Mouse (Mus musculus) ovary, postnatal 14 days (tissue): Measurements from ENCODE around the gene Mipep.

Source experiments
- DNase-seq: peaks from one replicate; pipeline ENCODE4 v3.0.0; 2022; ENCODE audit warnings: low spot score

Mipep gene

DNA sequence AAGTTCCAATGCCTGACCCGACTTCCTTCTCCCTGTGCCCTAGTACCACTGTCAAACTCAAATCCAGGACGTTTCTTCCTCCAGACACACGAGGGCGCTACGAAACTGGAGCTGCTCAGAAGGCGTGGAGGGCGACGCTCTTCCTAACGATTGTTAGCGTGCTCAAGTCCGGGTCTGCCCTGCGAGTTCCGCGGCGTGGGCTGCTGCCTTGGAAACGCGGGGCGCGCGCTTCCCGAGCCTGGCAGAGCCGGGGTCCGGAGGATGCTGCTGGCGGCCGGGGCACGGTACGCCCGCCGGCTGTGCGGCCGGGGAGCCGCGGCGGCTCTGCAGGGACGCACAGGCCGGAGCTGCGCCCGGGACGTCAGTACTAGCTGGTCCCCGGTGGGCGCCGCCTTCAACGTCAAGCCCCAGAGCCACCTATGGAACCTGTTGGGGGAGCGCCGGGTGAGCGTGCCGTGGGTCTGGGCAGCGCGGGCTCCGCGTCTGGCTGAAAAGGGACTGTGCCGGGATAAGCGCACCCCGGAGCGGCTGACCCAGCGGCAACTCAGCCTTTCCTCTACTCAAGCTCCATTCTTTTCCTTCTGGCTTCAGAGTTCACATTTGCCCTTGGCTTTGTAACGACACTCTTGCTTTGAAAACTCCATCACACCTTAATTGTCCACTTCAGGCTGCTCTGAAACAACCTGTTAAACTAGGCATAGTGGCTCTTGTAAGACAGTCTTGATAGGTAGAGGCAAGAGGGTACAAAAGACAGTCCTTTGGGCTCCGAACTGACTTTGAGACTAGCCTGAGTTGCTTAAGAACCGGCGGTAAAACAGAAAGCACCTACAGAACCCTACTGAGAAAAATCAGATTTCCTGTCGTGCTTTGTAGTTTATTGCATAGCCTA is at the start of gene Mipep:
TSS of gene Mipep (plus strand) at position 147 of the 889 bp plus-strand sequence.
- DNase-seq = peak; percentile 81

DNA sequence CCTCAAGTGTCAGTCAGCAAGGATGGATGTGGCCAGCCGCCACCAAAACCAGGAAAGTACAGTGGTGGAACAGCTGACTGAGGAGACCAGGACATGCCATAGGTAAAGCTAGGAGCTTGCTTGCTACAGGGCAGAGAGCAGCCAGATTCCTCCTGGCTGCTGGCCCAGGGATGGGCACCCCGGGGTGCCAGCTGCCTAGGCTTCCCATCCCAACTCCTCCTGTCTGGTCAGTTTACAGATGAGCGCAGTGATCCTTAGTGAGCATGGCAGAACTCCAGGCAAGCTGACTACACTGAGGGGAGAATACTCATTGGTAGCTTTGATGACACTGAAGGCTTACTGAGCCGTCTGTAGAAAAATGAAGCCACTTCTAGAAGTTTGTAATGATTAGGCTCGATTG is 49.2 kb upstream of the Mipep start:
- DNase-seq = no peak

DNA sequence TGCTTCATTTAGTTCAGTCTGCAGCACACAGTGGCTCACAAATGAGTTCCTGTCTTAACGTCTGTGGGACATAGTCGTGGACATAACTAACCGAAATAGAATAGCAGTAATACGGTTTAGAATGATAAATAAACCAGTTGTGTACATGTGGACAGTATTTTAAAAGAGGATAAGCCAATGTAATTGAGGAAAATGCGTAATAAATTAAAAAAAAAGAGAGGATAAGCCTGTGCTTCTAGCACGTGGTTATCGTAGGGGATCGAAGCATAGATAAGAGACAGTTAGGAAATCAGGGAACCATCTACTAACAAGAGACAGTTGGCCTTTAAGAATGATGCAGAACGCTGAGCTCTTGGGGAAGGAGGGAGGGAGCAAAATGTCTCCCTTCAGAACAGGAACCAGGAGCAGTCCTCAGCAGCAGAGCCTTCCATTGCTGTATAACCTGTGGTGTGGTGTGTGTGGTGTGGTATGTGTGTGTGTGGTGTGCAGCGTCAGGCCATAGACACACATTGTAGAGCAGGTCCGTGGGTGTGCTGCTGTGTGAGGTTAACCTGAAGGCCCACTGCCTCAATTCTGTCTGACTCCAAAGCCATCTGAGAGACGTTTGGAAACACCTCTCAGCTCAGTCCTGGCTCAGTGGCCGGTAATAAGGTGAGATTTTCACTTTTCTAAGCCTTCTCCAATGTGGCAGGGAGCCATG is 48.4 kb upstream of the Mipep start:
- DNase-seq = no peak

DNA sequence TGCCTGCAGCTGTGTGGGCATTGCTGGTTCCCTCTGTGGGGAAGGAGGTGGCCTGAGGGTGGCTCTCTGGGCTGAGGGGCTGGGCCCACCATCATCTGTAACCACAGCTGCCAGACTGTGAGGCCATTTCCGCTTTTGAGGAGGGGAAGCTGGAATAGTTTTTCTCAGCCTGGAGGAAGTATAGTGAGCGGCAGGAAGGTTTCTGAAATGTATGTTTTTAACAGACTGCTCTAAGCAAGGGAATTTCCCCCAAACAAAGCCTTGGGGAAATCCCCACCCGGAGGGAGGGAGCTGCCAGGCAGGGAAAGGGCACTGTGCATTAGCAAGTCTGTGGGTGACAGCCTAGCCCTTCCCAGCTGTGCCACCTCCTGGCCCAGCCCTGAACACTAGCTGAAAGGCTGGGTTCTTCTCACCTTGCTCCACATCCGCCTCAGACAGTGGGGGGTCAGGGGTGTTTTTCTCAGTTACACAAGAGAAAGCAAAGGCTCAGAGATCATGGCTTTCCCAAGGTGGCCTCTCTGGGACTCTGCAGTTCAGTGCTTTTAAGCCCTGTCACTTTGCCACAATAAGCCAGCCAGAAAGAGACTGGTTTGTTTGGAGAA is 47.7 kb upstream of the Mipep start:
- no peak for DNase-seq

DNA sequence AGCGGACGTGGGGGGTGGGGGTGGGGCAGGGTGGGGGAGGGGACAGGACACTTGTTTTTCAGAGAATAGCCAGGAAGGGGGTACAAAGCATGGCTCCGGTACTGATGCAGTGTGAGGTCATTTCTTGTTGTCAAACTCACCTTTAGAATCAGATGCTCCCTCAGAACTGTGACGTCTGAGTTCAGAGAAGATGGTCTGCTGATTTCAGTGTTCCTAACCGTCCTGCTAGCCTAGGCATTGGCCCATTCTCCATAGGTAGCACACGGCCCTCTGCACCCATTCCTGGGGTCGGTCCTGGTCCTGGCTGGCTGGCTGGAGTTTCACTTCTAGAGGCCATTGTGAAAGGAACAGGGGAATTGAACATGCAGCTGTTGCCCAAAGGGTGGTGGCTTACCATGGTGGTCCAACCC is 47.2 kb upstream of the Mipep start:
- no peak for DNase-seq

DNA sequence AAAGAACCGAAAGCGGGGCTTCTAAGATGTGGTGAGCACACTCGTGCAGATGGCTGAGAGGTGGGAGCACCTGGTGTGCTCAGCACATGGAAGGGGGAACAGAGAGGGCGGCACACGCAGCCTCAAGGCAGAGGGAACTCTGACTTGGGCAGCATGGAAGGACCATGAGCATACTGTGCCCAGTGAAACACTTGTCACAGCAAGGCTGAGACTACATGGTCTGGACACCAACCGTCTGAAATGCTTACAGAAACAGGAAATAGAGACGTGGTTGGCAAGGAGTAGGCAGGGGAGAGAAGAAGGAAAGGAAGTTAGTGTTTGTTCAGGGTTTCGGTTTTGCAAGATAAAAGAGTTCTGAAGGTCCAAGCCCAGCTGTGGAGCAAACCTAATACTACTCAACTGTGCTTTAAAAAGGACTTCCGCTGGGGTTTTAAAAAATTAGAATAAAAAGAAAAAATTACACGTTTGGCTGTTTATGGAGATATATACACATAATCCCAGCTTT is 45.9 kb upstream of the Mipep start:
- DNase-seq = no peak

DNA sequence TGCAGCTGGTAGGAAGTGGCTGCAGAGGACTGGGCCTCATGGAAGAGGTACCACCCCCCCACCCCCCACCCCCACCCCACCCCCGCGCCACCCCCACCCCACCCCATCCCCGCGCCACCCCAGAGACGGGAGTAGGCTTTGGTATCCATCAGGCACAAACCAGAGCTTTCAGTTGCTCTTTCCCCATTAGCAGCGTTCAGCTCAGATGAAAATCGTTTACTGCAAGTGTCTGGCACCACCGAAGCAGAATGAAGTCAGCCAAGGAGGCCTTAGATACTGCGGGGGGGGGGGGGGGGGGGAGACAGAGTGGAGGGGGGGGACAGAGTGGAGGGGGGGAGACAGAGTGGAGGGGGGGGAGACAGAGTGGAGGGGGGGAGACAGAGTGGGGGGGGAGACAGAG is 45.2 kb upstream of the Mipep start:
- DNase-seq = no peak

DNA sequence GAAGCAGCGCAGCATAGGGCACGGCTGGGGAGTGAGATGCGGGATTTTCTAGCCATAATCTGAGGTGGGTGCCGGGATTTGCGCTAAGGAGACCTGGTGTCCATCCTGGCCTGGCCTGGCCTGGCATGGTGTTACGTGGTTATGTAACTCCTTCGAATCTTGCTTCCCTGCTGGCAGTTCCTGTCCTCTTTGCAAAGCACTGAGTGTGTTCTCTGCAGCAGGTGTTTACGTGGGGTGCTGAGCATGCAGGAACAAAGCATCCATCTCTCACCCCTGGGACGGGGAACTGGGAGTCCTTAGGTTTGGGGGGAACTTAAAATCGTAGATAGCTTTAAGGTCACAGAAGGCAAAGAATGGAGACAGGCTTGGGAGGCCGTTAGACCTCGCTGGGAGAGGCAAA is 44.8 kb upstream of the Mipep start:
- no peak for DNase-seq

DNA sequence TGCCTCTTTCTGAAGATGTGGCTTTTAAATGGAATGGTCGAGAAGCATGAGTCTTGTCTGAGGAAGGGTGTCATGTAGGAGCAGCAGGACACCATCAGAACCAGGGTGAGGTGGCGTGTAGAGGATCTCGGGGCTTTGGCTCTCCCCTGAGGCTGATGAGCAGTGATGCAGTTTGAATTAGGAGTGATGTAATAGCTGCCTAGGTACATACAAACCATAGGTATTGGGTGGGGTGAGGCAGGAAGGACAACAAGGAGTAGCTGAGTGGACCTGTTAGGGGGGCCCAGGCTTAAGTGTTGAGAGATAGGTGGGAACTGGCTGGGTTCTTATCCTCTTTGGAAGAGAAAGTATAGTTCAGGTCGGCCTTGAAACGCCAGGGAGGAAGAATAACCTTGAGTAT is 43.9 kb upstream of the Mipep start:
- DNase-seq = no peak

DNA sequence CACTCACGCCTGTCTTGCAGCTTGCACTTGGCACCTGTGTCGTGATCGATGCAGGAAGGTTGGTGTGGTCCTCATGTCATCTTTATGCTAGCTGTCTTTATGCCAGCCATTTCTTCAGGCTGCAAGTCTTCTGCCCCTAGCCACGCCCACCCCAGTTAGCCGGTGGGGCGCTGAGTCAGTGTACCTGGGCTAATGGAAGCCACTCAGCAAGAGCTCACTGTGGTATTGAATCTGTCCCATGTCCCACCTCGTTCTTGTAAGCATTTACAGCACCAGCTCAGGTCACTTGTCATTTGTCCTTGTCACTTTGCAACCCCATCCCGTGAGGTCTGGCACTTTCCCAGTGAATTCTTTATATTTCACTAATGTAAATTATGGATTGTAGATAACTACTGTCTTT is 43.3 kb upstream of the Mipep start:
- DNase-seq = no peak

DNA sequence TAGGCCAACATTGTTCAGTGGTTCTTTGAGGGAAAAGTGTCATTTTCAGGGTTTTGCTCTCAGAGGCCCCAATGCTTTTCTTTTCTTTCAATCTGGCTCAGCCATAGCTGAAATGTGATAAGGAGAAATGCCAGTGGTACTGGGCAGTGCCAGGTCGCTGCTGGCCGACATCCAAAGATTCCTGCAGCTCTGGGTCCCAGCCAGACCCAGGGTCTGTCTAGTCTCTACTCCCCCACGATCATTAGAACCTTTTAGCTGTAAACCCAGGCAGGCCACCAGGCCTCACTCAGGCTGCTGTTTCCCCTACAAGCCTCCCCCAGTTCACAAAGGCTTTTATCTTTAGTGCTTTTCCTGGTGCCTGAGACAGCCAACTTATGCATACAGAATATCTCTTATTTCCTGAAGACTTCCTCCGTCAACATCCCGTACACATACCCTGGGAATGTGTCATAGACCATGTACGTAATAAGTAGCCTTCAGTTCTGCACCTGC is 42.8 kb upstream of the Mipep start:
- DNase-seq = peak; percentile 58

DNA sequence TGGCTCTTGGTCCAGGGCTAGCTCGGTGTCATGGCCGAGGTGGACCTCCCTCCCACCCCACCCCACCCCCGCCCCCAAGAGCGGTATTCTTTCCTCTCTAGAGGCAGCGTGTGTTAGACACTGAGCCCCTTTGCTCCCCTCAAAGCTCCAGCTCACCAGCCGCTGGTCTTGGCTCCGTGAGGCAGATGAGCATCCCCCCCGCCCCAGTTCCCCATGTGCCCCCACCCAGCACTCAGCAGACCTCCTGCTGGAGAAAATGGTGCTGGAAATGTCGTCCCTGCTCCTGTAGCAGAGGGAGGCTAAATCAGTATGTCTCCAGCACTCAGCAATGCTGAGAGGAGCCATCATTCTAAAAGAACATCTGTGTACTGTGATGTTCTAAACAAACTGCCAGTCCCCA is 40.7 kb upstream of the Mipep start:
- no peak for DNase-seq

DNA sequence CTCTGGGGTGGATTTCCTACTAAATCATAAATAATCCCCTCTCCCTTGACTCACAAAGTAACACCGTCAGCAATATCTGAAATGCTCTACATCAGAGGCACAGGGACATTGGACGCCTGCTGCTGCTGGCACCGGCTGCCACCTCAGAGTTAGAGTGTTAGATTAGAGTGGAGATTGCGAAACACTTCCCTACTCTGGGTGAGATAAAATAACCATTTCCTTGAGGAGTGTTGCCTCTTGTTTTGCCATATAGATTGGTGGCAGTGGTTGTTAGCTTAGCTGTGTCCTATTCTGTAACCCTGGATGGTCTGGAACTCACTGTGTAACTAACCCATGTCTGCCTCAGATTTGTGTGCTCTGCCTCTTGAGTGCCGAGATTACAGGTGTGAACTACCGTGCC is 39.2 kb upstream of the Mipep start:
- DNase-seq = no peak

DNA sequence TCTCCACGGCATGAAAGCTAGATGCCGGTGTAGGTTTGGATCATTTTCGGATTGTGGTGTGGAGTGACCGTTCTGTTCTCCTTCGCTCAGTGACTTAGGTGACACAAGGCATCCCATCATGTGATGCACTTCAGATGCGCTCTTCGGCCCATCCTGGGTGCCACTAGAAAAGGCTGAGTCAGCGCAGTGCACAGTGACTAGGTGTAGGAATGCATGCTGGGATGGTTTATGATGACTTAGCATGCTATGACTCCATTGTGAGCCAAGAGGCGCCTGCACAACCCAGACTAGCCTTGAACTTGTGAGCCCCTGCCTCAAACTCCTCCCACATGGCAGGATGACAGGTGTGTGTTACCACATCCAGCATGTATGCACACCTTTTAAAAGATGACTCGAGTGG is 38.2 kb upstream of the Mipep start:
- no peak for DNase-seq

DNA sequence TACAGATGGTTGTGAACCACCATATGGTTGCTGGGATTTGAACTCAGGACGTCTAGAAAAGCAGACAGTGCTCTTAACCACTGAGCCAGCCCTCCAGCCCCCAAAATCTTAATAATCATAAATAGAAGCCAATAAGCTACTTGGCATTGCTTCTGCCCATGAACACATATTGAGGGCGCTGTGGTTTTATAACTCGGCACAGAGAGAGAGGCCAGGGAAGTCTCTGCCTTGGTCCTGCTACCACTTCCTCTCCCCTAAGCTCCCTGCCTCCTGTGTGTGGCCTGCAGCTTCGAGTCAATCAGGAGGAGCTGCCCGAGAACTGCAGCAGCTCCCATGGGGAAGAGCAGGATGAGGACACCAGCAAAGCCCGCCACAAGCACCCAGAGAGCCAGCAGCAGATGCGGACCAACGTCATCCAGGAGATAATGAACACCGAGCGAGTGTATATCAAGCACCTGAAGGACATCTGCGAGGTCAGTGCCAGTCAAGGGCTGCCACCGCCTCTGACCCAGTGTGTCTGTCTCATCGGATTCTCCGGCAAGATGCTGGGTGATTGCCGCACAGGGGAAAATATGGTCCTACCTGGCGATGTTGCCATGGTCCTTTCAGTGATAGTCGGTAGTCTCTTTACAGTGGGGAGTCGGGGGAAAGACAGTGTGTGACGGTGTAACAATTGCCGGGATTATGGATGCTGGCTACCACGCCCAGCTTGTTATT is 37.1 kb upstream of the Mipep start:
- DNase-seq = no peak

DNA sequence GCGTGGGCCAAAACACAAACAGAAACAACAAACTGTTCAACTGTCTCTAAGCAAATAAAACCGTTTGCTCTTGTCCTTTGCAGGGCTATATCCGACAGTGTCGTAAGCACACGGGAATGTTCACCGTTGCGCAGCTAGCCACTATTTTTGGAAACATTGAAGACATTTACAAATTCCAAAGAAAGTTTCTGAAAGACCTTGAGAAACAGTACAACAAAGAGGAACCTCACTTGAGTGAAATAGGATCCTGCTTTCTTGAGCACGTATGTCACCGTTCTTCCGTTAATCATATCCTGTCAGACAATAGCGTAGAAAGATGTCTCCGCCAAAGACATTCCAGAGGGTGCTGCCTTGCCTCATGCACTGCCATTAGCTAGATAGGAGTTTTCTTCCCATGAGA is 34.5 kb upstream of the Mipep start:
- no peak for DNase-seq

DNA sequence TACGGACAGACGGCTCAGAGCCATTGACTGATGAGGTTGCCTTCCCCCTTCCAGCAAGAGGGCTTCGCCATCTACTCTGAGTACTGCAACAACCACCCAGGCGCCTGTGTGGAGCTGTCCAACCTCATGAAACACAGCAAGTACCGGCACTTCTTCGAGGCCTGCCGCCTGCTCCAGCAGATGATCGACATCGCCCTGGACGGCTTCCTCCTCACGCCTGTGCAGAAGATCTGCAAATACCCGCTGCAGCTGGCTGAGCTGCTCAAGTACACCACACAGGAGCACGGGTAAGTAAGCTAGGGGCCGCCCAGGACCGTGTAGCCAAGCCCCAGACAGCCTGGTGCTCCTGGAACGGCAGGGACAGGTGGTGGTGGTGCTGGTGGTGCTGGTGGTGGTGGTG is 32.8 kb upstream of the Mipep start:
- no peak for DNase-seq

DNA sequence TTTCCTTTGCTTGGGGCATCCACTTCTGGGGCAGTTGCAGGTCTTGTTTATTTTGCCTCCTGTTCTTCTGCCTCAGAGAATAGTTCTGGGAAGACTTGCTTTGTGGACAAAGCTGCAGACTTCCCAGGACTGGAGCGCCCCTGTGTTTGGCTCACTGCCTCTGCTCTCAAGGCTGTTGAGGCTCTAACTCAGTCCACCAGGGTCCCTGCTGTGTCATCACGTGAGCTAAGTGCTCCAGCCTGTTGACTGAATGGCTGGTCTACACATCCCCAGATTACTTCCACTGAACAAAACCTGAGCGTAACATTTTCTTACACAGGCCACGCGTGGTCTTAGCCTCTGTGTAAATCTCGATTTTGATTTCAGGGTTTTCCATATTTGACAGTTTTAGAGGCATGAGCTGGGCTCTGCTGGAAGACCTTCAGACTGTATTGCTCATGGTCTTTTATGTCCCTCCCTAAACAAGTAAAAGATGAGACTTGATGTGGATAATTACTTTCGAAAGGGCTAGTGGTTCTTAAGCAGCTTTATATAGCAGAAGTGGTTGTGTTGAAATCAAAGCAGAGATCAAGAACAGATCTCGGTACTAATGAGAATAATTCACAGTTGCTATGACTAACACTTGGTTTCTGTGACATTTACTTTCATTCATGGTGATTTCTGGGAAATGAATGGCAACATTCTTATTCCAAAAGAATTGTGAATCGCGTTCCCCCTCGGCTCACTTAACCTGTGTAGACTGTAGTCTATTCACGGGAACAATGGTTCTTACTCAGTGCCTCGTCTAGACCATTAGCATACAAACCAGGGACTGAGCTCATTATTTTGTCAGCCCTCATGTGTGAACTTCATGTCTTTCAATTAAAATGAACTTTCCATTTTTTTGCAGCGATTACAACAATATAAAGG is 31.2 kb upstream of the Mipep start:
- DNase-seq = no peak

DNA sequence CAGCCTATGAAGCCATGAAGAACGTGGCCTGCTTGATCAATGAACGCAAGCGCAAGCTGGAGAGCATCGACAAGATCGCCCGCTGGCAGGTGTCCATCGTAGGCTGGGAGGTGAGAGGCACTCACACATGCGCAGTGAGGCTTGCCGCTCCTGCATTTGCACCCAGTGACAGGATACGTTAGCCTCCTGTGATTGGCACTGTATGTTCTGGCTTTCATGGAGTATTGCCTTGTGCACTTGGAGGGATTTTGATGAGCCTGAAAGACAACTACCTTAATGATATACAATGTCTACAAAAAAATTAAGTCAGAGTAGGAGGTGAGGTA is 30.6 kb upstream of the Mipep start:
- DNase-seq = no peak

DNA sequence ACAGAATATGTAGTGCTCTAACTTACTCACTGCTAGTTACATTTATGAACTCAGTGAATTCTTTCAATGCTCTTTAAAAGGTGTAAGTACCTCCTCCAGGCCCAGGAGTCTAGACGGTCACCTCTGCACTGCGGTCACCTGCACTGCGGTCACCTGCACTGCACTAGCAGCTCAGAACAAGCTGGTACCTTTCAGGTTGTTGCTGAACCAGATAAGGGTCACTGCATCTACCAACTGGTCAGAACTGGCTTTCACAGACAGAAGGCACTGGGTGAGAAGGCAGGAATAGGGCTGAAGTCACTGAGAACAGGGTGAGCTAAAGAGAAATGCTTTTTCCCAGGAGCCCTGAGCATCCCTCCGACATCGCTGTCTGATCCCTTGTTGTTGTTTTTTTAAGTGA is 29.7 kb upstream of the Mipep start:
- DNase-seq = no peak

DNA sequence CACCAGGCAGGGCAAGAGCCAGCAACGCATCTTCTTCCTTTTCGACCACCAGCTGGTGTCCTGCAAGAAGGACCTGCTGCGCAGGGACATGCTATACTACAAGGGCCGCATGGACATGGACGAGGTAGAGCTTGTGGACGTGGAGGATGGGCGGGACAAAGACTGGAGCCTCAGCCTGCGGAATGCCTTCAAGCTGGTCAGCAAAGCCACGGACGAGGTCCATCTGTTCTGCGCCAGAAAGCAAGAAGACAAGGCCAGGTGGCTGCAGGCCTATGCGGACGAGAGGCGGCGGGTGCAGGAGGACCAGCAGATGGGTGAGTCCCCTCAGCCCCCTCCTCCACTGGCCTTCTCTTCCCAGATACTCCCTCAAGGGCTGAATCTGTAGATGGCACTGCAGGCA is 28.1 kb upstream of the Mipep start:
- DNase-seq = no peak
